Mouse (Mus musculus): ENCODE results near the gene Pkp3. TPM values are rescaled to one million over a fixed set of nuclear protein-coding genes. Genes with fewer than 3 reads are reported as not detected.
A peak's percentile ranks its signal among the peaks of the same experiment; 100 is the strongest.

Pkp3 gene
- polyA plus RNA-seq, 1 experiment from 2014 or later: not detected

DNA sequence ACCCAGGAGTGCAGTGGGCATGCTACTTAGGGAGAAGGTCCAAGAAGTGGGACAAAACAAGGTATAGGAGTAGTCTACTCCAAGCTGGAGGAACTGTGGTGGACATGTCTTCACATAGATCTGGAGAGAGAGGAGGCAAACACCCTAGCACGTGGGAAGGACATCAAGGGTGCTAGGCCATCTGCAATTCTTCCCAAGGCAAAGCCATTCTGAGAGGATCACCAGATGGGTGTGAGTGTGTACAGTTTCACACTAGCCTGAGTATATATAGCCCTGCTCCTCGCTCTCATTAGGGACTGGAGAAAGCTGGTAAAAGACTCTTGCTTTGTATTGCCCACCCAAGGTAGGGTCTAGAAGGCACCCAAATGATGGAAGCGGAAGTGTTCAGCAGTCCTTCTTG, 14.7 kb upstream of the Pkp3 start:
- Histone ChIP-seq H3K27ac (ENCODE audit: low read depth, low read length) (no peak overlapping the region), H3K9me3 (ENCODE audit: control insufficient read depth, low read length) (no peaks in the 10 kb centered on the region), H3K4me2 (ENCODE audit: low read depth, low read length) (no peak overlapping the region), H3K27me3 (ENCODE audit: control insufficient read depth, insufficient read depth, low read length) (no peaks in the 10 kb centered on the region), H3K9ac (replicated peaks; ENCODE audit: low read depth, low read length) (no peak overlapping the region), H3K4me1 (ENCODE audit: control insufficient read depth, insufficient read depth, low read length) (peaks cover 19% of the 10 kb centered on the region), H3K4me3 (ENCODE audit: low read depth, low read length) (no peak overlapping the region), H3K36me3 (ENCODE audit: control insufficient read depth, insufficient read depth, low read length) (peaks cover 37% of the 10 kb centered on the region)
- WGBS: 92% methylated on average over 3 of the region's 3 CpGs
- no peak for ATAC-seq (ENCODE audit: low read depth)

DNA sequence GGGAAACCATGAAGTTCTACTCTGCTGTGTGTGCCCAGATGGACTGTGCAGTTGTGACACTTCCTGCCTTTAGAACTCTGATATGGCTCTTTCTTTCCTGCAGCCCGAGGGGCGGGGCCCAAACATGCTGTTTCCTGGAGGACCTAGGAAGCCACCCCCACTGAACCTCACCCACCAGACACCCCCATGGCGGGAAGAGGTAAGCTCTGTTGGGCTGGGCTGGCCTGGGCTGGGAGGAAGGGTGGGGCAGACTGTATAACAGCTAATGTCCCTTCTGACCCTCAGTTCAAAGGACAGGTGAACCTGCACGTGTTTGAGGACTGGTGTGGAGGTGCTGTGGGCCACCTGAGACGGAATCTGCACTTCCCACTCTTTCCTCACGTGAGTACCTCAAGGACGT, 13.8 kb upstream of the Pkp3 start:
- no peak overlapping the region for H3K4me3 ChIP-seq (ENCODE audit: low read depth, low read length)
- H3K4me1 ChIP-seq (ENCODE audit: control insufficient read depth, insufficient read depth, low read length): peaks cover 19% of the 10 kb centered on the region
- no peaks in the 10 kb centered on the region for H3K9me3 ChIP-seq (ENCODE audit: control insufficient read depth, low read length)
- no peaks in the 10 kb centered on the region for H3K27me3 ChIP-seq (ENCODE audit: control insufficient read depth, insufficient read depth, low read length)
- no peak for ATAC-seq (ENCODE audit: low read depth)
- H3K4me2 ChIP-seq (ENCODE audit: low read depth, low read length): no peak overlapping the region
- 88% methylated on average over 7 of the region's 7 CpGs for WGBS
- peaks cover 43% of the 10 kb centered on the region for H3K36me3 ChIP-seq (ENCODE audit: control insufficient read depth, insufficient read depth, low read length)
- H3K27ac ChIP-seq (ENCODE audit: low read depth, low read length): no peak overlapping the region
- no peak overlapping the region for H3K9ac ChIP-seq (replicated peaks; ENCODE audit: low read depth, low read length)

DNA sequence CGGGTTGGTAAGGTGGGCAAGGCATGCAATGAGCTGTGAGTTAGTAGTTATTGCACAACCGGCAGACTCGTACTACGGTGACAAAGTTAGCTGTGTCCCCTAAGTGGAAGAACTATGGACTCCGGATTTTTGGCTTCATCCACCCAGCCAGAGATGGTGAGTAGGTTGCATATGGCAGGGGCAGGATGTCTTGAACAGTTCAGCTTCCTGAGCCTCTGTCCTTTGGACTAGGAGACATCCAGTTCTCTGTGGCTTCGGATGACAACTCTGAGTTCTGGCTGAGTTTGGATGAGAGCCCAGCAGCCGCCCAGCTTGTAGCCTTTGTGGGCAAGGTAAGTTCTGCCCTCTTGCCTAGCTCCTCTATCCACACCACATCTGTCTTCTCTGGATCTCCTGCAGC, 13.4 kb upstream of the Pkp3 start:
- Histone ChIP-seq H3K4me3 (ENCODE audit: low read depth, low read length) (no peak overlapping the region), H3K4me1 (ENCODE audit: control insufficient read depth, insufficient read depth, low read length) (peaks cover 19% of the 10 kb centered on the region), H3K36me3 (ENCODE audit: control insufficient read depth, insufficient read depth, low read length) (peaks cover 43% of the 10 kb centered on the region), H3K9me3 (ENCODE audit: control insufficient read depth, low read length) (no peaks in the 10 kb centered on the region), H3K4me2 (ENCODE audit: low read depth, low read length) (no peak overlapping the region), H3K27ac (ENCODE audit: low read depth, low read length) (no peak overlapping the region), H3K9ac (replicated peaks; ENCODE audit: low read depth, low read length) (no peak overlapping the region), H3K27me3 (ENCODE audit: control insufficient read depth, insufficient read depth, low read length) (no peaks in the 10 kb centered on the region)
- no peak for ATAC-seq (ENCODE audit: low read depth)
- 91% methylated on average over 7 of the region's 7 CpGs for WGBS

DNA sequence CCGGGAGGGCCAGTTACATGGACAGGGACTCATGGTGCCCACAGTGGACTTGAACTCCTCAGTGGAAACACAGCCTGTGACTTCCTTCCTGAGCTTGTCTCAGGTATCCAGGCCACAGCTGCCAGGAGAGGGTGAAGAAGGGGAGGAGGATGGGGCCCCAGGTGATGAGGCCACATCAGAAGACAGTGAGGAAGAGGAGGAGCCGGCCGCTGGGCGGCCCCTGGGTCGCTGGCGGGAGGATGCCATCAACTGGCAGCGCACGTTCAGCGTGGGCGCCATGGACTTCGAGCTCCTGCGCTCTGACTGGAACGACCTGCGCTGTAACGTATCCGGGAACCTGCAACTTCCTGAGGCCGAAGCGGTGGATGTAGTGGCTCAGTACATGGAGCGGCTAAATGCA, 9.7 kb upstream of the Pkp3 start:
- Histone ChIP-seq H3K27ac (ENCODE audit: low read depth, low read length) (no peak overlapping the region), H3K36me3 (ENCODE audit: control insufficient read depth, insufficient read depth, low read length) (peaks cover 43% of the 10 kb centered on the region), H3K27me3 (ENCODE audit: control insufficient read depth, insufficient read depth, low read length) (no peaks in the 10 kb centered on the region), H3K9ac (replicated peaks; ENCODE audit: low read depth, low read length) (no peak overlapping the region), H3K4me1 (ENCODE audit: control insufficient read depth, insufficient read depth, low read length) (0 out of 2 replicates have a peak, but pooled peaks cover 4% of the 10 kb centered on the region), H3K9me3 (ENCODE audit: control insufficient read depth, low read length) (no peaks in the 10 kb centered on the region), H3K4me3 (ENCODE audit: low read depth, low read length) (no peak overlapping the region), H3K4me2 (ENCODE audit: low read depth, low read length) (no peak overlapping the region)
- ATAC-seq (ENCODE audit: low read depth): no peak
- 73% methylated on average over 19 of the region's 19 CpGs for WGBS

DNA sequence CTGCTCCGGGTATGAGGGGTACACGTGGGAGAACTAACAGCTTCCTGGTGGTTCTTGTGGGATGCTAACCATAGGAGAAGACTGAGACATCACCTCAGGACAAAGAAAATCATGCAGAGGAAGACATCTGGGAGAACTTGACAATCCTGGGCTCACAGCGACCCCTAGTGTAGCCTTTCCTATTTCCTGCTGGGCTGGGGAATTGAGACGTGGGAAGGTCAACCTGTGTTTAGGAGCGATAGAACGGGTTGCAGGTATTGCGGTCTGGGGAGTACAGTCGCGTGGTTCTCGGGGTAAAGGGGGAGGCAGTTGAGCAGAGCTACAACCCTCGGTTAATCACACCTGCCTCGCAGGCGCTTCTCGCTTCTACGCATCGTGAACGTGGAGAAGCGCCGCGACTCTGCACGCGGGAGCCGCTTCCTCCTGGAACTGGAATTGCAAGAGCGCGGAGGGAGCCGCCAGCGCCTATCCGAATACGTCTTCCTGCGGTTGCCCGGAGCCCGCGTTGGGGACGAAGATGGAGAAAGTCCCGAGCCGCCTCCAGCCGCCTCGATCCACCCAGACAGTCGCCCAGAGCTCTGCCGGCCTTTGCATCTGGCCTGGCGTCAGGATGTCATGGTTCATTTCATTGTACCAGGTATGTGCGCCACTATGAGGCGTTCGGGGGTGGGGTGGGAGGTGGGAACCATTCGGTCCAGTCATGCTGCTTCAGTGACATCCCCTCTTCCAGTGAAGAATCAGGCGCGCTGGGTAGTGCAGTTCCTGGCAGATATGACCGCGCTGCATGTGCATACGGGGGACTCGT, 7.8 kb upstream of the Pkp3 start:
- Histone ChIP-seq H3K4me1 (ENCODE audit: control insufficient read depth, insufficient read depth, low read length) (0 out of 2 replicates have a peak, but pooled peaks cover 4% of the 10 kb centered on the region), H3K4me3 (ENCODE audit: low read depth, low read length) (peak overlapping the region; percentile 31), H3K9ac (replicated peaks; ENCODE audit: low read depth, low read length) (peak overlapping the region; percentile 61), H3K27ac (ENCODE audit: low read depth, low read length) (peak overlapping the region; percentile 86), H3K4me2 (ENCODE audit: low read depth, low read length) (peak overlapping the region; percentile 73), H3K36me3 (ENCODE audit: control insufficient read depth, insufficient read depth, low read length) (peaks cover 30% of the 10 kb centered on the region), H3K27me3 (ENCODE audit: control insufficient read depth, insufficient read depth, low read length) (no peaks in the 10 kb centered on the region), H3K9me3 (ENCODE audit: control insufficient read depth, low read length) (no peaks in the 10 kb centered on the region)
- ATAC-seq (ENCODE audit: low read depth): peak; percentile 59
- 1% methylated on average over 51 of the region's 51 CpGs for WGBS

DNA sequence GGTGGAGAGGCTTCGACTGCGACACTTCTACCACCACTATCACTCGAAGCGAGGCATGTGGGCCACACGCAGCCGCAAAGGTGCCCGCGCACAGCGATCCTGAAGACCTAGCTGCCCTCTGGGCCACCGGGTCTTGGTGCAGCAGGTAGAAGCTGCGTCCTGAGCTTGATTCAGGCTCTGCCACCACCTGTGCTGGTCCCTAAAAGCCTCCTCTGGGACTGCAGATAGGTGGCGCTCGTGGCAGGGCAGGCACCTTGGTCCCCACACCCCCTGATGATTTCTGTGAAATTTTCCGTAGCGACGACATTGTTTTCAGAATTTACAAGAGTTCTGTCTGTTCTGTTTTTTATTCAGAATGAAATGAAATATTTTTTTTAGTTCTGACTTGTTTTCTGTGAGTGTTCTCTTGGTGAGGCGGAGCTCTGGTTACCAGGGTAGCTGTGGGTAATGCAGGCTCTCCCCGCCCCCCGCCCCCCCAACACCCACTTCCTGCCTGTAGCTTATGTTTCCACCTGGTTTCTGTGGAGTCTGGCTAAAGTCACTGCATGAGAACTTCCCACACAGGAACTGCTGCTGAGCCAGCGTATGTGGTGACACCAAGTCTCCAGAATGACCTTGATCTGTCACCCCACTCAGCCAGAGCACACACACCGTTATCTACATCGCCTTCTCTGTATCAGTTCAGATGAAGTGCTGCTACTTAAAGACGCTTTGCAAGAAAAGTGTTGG, 5.8 kb upstream of the Pkp3 start:
- Histone ChIP-seq H3K36me3 (ENCODE audit: control insufficient read depth, insufficient read depth, low read length) (peaks cover 18% of the 10 kb centered on the region), H3K4me2 (ENCODE audit: low read depth, low read length) (no peak overlapping the region), H3K27ac (ENCODE audit: low read depth, low read length) (no peak overlapping the region), H3K9me3 (ENCODE audit: control insufficient read depth, low read length) (no peaks in the 10 kb centered on the region), H3K27me3 (ENCODE audit: control insufficient read depth, insufficient read depth, low read length) (no peaks in the 10 kb centered on the region), H3K9ac (replicated peaks; ENCODE audit: low read depth, low read length) (no peak overlapping the region), H3K4me3 (ENCODE audit: low read depth, low read length) (no peak overlapping the region), H3K4me1 (ENCODE audit: control insufficient read depth, insufficient read depth, low read length) (0 out of 2 replicates have a peak, but pooled peaks cover 4% of the 10 kb centered on the region)
- WGBS: 37% methylated on average over 23 of the region's 23 CpGs
- no peak for ATAC-seq (ENCODE audit: low read depth)

DNA sequence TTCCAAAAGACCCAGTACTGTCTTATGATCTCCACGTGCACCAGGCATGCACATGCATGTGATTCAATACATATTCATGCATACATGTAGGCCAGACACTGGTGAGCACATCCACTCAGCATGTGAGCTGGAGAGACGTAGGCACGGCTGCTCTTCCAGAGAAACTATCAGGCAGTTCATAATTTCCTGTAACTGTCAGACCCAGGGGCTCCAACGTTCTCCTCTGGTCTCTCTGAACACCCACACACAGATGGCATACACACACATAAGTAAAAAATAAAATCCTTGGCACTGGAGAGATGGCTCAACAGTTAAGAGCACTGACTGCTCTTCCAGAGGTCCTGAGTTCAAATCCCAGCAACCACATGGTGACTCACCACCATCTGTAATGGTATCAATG, 4.2 kb upstream of the Pkp3 start:
- Histone ChIP-seq H3K4me3 (ENCODE audit: low read depth, low read length) (no peak overlapping the region), H3K4me2 (ENCODE audit: low read depth, low read length) (no peak overlapping the region), H3K27ac (ENCODE audit: low read depth, low read length) (no peak overlapping the region), H3K27me3 (ENCODE audit: control insufficient read depth, insufficient read depth, low read length) (no peaks in the 10 kb centered on the region), H3K36me3 (ENCODE audit: control insufficient read depth, insufficient read depth, low read length) (peaks cover 2% of the 10 kb centered on the region; the same call in 1 of the 2 replicates), H3K9me3 (ENCODE audit: control insufficient read depth, low read length) (no peaks in the 10 kb centered on the region), H3K9ac (replicated peaks; ENCODE audit: low read depth, low read length) (no peak overlapping the region), H3K4me1 (ENCODE audit: control insufficient read depth, insufficient read depth, low read length) (0 out of 2 replicates have a peak, but pooled peaks cover 4% of the 10 kb centered on the region)
- no peak for ATAC-seq (ENCODE audit: low read depth)
- WGBS: 78% methylated on average over 4 of the region's 4 CpGs

DNA sequence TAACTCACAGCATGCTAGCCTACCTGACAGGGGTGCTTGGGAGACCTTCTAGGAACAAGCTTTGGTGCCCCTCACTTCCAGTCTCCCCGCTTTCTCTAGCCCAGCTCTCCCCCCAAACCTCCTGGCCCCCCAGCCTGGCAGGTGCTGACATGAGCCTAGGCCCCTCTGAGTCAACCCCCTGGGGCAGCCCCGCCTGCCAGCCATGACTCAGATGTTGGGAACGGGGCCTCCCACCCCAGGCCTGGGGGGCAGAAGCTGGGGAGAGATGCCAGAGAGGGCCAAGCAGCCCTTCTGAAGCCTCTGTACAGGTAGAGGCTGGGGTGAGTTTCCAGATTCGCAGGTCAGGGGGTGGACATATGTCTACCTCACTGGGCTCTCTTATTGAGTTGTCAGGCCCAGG, 858 bp downstream of the Pkp3 start:
- H3K4me2 ChIP-seq (ENCODE audit: low read depth, low read length): no peak overlapping the region
- no peaks in the 10 kb centered on the region for H3K9me3 ChIP-seq (ENCODE audit: control insufficient read depth, low read length)
- H3K4me1 ChIP-seq (ENCODE audit: control insufficient read depth, insufficient read depth, low read length): no peaks in the 10 kb centered on the region
- no peak for ATAC-seq (ENCODE audit: low read depth)
- H3K9ac ChIP-seq (replicated peaks; ENCODE audit: low read depth, low read length): no peak overlapping the region
- H3K27ac ChIP-seq (ENCODE audit: low read depth, low read length): no peak overlapping the region
- no peaks in the 10 kb centered on the region for H3K27me3 ChIP-seq (ENCODE audit: control insufficient read depth, insufficient read depth, low read length)
- 84% methylated on average over 4 of the region's 4 CpGs for WGBS
- no peak overlapping the region for H3K4me3 ChIP-seq (ENCODE audit: low read depth, low read length)
- no peaks in the 10 kb centered on the region for H3K36me3 ChIP-seq (ENCODE audit: control insufficient read depth, insufficient read depth, low read length)

Data from neural tube, embryonic 14.5 days (tissue).